Mouse (Mus musculus) urinary bladder, adult 18-20 months (tissue): ENCODE measurements around the gene Plpp3.

Experiments used
- DNase-seq, 2 experiments: peaks; one replicate each; pipeline ENCODE4 v3.0.0; 2022; ENCODE audit warnings: low spot score in 2 of 2, mixed read lengths in 2 of 2

Plpp3 gene

DNA sequence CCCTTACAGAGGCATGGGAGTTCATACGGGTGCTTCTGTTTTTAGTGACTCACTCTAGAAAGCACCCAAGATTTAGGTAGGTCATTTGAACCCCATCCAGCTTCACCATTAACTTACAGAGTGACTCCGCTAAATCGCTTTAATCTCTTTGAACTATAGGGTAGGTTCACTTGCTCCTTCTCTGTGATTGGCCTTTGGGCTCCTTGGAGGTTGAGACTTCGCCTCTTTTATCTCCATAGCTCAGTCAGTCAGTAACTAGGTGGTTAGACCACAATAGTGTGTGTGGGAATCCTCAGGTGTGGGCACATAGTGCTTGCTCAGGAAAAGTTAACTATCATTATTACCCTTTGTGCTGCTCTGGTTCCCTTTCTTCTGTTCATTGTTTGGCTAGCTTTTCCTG, 33.7 kb downstream of the Plpp3 start:
- no peak for DNase-seq

DNA sequence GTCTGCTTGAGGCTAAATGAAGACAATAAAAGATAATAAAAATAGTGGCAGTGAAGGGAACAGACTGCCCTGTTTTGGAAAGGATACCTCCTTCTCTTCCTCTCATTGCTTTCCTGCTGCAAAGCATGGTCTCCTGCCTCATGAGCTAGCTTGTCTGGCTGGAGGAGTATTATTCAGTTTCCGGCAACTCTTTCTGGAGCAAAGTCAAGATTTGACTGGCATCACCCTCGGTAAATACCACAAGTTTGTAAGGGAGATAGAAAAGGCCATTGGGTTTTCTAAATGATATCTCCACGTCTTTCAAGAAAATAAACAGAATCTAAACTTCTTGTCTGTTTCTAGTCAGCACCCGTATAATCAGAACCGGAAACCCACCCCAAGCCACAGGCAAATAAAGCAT, 34.4 kb downstream of the Plpp3 start:
- no peak for DNase-seq

GRCm38 (mm10) chr4:105192665-105193064, 35.5 kb downstream of the Plpp3 start:
- DNase-seq: no peak

DNA sequence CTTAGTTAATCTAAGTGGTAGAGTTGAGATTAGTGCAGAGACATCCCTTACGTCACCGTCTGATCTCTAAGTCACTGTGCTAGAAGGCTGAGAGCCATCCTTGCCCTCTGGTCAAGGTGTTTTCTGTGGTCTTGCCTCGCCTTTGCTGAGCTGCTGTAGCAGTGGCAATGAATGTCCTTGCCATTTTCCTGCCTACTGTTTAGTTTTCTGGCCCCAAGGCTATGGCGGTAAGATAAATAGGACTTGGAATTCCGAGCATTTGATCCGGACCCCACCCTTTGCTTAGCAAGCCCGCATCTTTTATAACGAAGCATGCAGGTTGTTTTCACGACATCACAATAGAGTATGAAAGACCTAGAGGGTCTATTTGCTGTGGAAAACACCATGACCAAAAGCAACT, 38.1 kb downstream of the Plpp3 start:
- DNase-seq: no peak

DNA sequence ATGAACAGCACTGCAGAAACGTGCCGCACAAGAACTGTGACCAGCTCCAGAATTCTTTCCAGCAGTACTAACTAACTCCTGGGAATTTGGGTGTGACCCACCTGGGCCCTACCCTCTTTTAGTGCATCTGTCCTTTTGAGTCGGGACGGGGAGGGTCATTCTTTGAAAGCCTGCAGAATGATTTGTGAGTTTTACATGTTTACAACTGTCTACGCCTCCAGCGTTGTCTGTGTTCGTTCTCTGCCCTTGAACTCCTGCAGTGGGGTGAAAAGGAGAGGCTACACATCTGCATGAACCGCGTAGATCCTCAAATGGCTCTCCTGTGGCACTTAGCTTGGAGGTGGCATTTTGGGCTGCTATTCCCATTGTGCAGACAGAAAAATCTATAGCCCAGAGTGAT, 39.0 kb downstream of the Plpp3 start:
- no peak for DNase-seq

DNA sequence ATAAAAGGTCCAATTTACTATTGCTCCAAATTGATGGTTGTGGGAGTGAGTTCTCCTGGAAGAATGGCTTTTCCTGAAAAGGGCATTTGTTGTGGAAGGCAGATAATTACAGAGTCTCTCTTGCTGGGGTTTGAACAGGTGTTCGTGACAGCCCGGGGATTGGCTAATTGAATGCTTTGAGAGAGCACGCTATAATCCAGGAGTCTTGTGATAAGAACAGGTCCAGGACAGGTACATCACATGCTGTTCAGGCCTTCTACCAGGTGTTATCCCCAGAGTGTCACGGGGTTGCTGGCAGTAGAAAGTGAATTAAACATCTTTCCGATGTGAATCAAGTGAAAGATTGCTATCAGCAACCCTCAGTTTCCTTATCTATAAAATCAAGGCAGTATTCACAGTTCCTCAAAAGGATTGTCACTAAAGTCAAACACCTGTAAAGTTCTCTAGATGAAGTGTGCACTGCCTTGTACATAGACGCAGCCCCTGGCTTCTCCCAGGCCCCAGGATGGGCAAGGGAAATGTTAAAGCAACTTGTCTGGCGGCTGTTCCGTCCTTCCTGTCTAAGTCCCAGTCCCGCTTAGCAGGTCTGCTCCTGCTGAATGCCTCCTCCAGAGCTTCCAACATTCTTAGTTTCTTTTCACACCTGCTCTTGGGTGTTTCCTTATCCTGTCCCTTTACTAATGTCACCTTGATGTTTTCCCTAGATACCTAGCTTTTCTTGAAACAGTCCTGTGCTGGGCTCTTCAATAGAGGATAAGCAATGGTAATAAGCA, 40.0 kb downstream of the Plpp3 start:
- DNase-seq: no peak

- DNase-seq: no peak
These were observed 41.5 kb downstream of the Plpp3 start for GRCm38 (mm10) chr4:105198696-105199095.

DNA sequence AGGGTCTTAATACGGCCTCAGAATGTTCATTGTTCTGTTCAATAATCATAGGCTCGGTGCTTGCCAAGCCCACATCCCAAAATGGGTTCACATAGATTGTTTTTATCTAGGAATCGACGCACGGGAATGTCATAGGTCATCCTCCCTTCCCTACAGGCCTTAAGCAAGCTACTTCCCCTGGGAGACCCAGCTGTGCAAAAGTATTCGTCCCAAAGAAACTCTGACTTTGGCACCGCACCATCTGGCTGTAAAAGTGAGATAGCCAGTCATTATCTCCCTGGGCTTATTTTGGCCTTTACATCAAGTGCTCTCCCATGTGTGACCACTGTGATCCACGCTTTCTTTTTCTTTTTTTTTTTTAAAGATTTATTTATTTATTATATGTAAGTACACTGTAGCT, 42.2 kb downstream of the Plpp3 start:
- DNase-seq: no peak

GRCm38 (mm10) chr4:105200624-105201524, 43.7 kb downstream of the Plpp3 start:
- DNase-seq: no peak

GRCm38 (mm10) chr4:105202439-105202838, 45.3 kb downstream of the Plpp3 start:
- no peak for DNase-seq

- no peak for DNase-seq
These were observed 46.2 kb downstream of the Plpp3 start for GRCm38 (mm10) chr4:105203303-105203761.

DNA sequence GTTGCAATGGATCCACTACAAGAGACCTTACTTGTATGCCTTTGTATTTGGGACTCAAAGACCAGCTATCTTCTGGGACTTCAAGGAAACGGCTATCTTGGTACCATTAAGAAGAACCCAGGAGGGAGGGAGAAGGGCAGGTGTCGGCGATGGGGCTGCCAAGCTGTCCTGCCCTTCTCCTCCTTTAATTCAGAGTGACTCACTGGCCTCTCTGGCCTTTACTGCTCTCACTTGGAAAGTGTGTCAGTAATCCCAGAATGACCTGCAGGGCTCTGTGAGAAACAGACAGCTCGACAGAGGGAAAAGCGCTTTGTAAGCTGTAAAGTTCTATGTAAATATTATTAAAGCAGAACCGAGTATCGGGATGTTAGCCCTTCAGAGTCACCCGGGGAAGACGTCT, 46.9 kb downstream of the Plpp3 start:
- no peak for DNase-seq

- peak in 1 of 2 experiments; percentile 58 for DNase-seq
These were observed 48.1 kb downstream of the Plpp3 start for GRCm38 (mm10) chr4:105205045-105205851.

DNA sequence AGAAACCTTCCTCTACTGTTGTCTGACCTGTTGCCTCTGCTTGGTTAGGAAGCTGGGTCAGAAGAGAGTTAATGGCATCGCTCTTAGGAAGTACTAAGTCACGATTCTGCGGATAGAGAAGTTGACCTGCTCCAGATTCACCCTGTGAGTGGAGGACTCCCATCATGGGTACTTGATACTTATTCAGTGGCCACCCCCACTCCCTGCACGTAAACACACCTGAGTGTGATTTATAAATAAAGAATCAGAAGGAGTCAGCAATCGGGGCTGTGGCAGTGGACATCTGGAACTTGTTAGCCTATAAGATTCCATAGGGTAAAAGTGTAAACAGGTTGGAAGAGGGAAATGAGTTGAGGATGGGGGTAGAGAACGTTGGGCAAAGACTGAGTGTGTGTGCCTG, 49.0 kb downstream of the Plpp3 start:
- no peak for DNase-seq

GRCm38 (mm10) chr4:105206995-105207394, 49.8 kb downstream of the Plpp3 start:
- no peak for DNase-seq

DNA sequence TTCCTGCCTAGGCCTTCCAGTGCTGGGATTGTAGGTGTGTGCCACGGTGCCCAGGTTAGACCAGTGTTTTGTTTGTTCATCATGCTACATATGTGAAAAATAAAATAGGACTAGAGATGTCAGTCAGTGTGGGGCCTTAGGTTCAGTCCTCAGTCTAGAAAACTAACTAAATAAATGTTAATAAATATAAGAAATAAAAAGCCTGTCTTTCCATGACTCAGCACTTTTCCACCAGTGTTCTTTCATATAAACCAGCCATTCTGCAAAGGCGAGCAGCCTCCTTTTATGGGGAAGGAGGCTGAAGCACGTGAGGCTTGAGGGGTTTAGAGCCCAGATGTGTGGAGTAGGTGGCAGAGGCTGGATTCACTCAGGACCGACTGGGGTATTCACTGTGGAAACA, 50.5 kb downstream of the Plpp3 start:
- DNase-seq: no peak

DNA sequence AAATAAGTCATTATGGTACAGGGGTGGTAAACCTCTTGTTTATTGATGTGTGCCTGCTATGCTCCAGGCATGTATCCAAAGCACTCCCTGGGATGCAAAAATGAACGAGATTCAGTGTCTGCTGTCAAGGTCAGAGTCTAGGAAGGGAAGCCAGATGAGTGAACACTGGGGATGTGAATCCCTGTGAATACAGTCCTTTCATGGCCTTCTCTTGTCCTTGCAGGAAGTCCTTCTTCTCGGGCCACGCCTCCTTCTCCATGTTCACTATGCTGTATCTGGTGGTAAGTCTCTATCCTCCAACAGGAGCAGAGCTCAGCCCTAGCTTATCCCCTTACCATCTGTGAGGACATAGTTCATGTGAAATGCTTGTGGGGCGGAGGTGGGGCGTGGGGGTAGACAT, 51.8 kb downstream of the Plpp3 start:
- no peak for DNase-seq

DNA sequence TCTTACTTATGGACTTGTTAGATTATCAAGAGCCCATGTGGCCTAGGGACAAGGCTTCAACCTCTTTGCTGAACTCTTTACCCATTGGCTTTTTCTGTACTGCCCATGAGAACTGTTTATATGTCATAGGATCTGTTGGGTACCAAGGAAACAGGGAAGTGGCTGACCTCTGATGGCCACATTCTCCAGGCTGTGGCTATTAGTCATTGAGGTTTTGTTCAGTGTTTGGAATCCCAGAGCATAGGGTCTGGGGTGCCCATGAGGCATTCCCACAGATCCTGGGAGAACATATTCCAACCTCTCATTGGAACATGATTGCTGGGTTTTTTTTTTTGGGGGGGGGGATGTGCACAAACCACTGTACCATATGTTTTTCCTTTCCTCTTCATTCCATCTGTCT, 56.2 kb downstream of the Plpp3 start:
- DNase-seq: no peak

- no peak for DNase-seq
These were observed 57.3 kb downstream of the Plpp3 start for GRCm38 (mm10) chr4:105214438-105214837.

- DNase-seq: no peak
These were observed 58.7 kb downstream of the Plpp3 start for GRCm38 (mm10) chr4:105215726-105216410.

DNA sequence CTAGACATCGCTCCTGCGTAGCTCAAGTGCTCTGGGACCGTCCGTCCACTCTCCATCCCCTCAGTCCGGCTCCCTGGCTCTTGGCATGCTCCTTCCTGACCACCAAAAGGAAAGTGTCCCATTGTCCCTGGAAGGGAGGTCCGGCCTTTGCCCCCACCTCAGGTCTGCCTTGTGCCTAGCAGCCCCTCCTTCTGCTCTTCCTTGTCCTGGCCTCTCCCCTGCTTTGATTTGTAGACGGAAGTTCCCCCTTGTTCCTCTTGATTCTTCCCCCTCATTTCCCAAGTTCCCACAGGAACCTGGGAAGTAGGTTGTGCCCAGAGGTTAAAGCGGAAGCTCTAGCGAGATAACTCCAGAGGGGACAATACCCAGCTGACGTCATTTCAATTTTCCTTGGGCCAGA, 61.1 kb downstream of the Plpp3 start:
- no peak for DNase-seq
